Mouse (Mus musculus) cerebellum, postnatal 25 days (tissue): ENCODE measurements at regions not wholly inside any gene's neighbourhood (a gene's known extent, or its start where the extent isn't known, plus 50 kb on each side); places are given as distances from the start of the nearest gene placed in this dataset.

Source experiments
- DNase-seq, 2 experiments: peaks; one replicate each; pipeline ENCODE4 v3.0.0; 2021; ENCODE audit warnings: mixed read lengths in 2 of 2

DNA sequence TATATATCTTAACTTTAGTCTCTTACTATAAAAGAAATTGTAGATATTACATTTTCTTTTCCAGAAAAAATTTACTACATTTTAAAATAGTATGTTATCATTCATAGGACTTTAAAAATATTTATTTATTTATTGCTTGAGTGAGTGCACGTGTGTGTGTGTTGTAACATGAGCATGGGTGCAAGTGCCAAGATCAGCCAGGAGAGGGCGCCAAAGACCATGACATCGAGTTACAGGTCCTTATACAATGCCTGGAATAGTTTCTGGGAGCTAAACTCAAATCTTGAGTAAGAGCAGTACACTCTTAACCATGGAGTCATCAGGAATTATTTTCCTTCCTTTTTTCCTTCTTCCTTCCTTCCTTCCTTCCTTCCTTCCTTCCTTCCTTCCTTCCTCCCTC, 185.4 kb upstream of the Mageb4 start:
- DNase-seq: peak; percentile 18 to 45
